Mouse (Mus musculus): ENCODE results near the gene Lasp1. TPM values are rescaled to one million over a fixed set of nuclear protein-coding genes. Genes with fewer than 3 reads are reported as not detected.

Gene Lasp1
- total and polyA plus RNA-seq, 2 experiments from 2014 or later = 137 to 187 TPM

DNA sequence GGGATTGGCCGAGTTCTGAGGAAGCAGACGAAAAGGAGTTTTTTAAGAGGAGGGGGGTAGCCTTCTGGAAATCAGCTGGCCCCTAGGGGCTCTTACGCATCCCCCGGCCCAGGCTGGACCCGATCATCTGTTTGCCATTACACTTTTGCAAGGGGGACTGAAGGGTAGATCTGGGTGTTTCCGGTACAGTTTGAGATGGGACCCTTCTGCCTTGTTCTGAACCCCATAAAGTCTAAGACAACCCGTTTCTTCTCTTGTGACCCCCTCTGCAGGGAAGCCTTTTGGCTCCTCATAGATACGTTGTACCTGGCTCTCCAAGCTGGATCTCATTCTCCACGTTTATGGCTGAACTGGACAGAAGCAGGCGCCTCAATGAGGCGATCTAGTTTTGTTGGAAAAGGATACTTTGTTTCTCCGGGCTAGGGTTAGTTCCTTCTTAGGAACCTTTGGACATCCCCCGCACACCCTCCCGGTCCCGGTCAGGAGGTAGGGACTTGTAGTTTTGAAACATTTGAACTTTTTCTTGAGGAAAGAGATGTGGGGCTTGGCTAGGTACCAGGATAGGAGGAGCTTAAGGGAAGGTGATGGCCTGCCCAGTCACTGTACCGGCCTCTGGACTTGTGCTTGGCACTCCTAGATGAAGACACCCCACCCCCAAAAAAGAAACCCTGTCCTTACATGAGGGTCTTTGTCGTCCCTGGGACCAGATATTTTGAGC, 2.0 kb downstream of the Lasp1 start:
- Histone ChIP-seq H3K9ac (replicated peaks; ENCODE audit: low read length) (peak overlapping the region; percentile 84), H3K27me3 (ENCODE audit: insufficient read depth, low read length) (no peaks in the 10 kb centered on the region), H3K9me3 (ENCODE audit: low read length) (no peaks in the 10 kb centered on the region), H3K4me3 (ENCODE audit: low read length) (peak overlapping the region; percentile 80), H3K4me2 (ENCODE audit: low read depth, low read length) (peak overlapping the region; percentile 76), H3K27ac (peak overlapping the region; percentile 93), H3K4me1 (ENCODE audit: insufficient read depth, low read length) (peaks cover 35% of the 10 kb centered on the region), H3K36me3 (ENCODE audit: insufficient read depth, low read length) (peaks cover 4% of the 10 kb centered on the region; the same call in 1 of the 2 replicates)
- DNase-seq (ENCODE audit: low spot score) (no peak), ATAC-seq (no peak)
- TF ChIP-seq CTCF (IDR thresholded peaks at IDR 0.05; ENCODE audit: low read depth) = no peak
- 5% methylated on average over 17 of the region's 17 CpGs for WGBS

DNA sequence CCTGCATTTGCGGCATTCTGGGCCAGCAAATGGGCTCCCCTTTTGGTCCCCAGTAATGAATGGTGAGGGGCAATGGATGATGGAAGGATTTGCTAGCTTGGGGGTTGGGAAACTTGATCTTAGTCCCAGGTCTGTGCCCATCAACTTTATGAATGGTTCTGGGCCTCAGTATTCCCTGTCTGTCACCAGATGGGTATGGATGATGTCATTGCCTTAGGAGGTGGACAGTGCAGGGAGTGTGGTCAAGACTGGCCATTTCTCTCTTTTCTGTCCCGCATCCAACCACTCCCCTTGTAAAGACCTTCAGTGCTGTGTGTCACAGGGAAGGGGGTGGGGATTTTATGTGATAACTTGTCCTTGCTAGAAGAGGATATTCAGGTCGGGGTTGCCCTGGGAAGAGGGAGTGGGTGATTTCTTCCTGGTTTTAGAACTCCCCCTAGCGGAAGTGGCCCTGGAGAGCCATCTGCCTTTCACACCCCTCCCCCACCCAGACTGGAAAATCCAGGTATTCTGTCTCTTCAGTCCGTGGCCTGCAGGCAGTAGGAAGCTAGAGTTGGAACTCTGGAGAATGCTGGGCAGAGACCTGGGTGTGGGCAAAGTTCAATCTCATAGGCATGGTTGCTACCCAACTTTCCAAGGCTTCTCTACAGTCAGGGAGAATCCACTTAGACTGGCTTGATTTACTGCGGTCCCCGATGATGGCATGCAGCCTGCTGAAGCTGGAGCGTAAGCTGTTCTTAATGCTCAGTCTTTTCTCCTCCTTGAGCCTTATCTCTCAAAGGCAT, 2.8 kb downstream of the Lasp1 start:
- H3K9me3 ChIP-seq (ENCODE audit: low read length) = no peaks in the 10 kb centered on the region
- peak; percentile 63 for TF ChIP-seq CTCF (IDR thresholded peaks at IDR 0.05; ENCODE audit: low read depth)
- H3K9ac ChIP-seq (replicated peaks; ENCODE audit: low read length) = peak overlapping the region; percentile 84
- peak overlapping the region; percentile 93 for H3K27ac ChIP-seq
- WGBS = 29% methylated on average over 8 of the region's 8 CpGs
- ATAC-seq (no peak), DNase-seq (ENCODE audit: low spot score) (peak; percentile 66)
- peaks cover 4% of the 10 kb centered on the region; the same call in 1 of the 2 replicates for H3K36me3 ChIP-seq (ENCODE audit: insufficient read depth, low read length)
- H3K4me2 ChIP-seq (ENCODE audit: low read depth, low read length) = peak overlapping the region; percentile 76
- H3K4me1 ChIP-seq (ENCODE audit: insufficient read depth, low read length) = peaks cover 43% of the 10 kb centered on the region
- H3K27me3 ChIP-seq (ENCODE audit: insufficient read depth, low read length) = no peaks in the 10 kb centered on the region
- peak overlapping the region; percentile 80 for H3K4me3 ChIP-seq (ENCODE audit: low read length)

DNA sequence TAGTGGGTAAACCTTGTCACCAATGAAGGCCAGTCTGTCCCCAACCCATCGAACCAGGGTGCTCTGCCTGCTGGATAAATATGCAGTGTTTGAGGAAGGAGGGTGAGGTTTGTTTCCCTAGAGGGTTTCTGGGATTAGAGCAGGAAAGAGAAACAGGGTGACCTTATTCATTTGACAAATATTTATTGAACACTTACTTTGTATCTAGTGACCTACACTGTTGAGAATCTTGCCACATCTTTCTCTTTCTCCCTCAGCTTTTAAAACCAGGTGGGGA, 3.3 kb downstream of the Lasp1 start:
- Histone ChIP-seq H3K9ac (replicated peaks; ENCODE audit: low read length) (peak overlapping the region; percentile 84; the same call in 1 of the 2 replicates), H3K27me3 (ENCODE audit: insufficient read depth, low read length) (no peaks in the 10 kb centered on the region), H3K4me2 (ENCODE audit: low read depth, low read length) (peak overlapping the region; percentile 76), H3K36me3 (ENCODE audit: insufficient read depth, low read length) (peaks cover 4% of the 10 kb centered on the region; the same call in 1 of the 2 replicates), H3K4me3 (ENCODE audit: low read length) (peak overlapping the region; percentile 80), H3K27ac (peak overlapping the region; percentile 60; the same call in 1 of the 2 replicates), H3K4me1 (ENCODE audit: insufficient read depth, low read length) (peaks cover 47% of the 10 kb centered on the region), H3K9me3 (ENCODE audit: low read length) (no peaks in the 10 kb centered on the region)
- WGBS = 59% methylated on average over 1 of the region's 1 CpGs
- DNase-seq (ENCODE audit: low spot score) (no peak), ATAC-seq (no peak)
- TF ChIP-seq CTCF (IDR thresholded peaks at IDR 0.05; ENCODE audit: low read depth) = no peak

DNA sequence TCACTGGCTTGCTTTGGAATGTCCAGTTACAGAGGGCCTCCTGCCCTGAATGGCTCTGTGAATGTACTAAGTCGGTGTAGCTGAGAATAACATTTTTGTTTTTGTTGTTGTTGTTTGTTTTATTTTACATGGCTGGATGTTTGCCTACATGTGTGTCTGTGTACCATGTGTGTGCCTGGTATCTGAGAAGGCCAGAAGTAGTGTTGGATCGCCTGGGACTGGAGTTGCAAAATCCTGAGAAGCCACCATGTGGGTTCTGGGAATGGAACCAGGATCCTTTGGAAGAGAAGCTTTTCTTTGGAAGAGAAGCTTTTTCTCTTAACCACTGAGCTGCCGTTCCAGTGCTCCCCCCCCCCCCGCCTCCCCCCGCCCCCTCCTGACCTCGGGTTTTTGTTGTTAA, 3.7 kb downstream of the Lasp1 start:
- Histone ChIP-seq H3K27ac (peak overlapping the region; percentile 60; the same call in 1 of the 2 replicates), H3K4me2 (ENCODE audit: low read depth, low read length) (peak overlapping the region; percentile 76), H3K9me3 (ENCODE audit: low read length) (no peaks in the 10 kb centered on the region), H3K4me3 (ENCODE audit: low read length) (no peak overlapping the region; the same call in 1 of the 2 replicates), H3K27me3 (ENCODE audit: insufficient read depth, low read length) (no peaks in the 10 kb centered on the region), H3K9ac (replicated peaks; ENCODE audit: low read length) (no peak overlapping the region; the same call in 1 of the 2 replicates), H3K4me1 (ENCODE audit: insufficient read depth, low read length) (peaks cover 47% of the 10 kb centered on the region), H3K36me3 (ENCODE audit: insufficient read depth, low read length) (peaks cover 4% of the 10 kb centered on the region; the same call in 1 of the 2 replicates)
- TF ChIP-seq CTCF (IDR thresholded peaks at IDR 0.05; ENCODE audit: low read depth) = no peak
- 41% methylated on average over 6 of the region's 6 CpGs for WGBS
- ATAC-seq = no peak
- no peak for DNase-seq (ENCODE audit: low spot score)

DNA sequence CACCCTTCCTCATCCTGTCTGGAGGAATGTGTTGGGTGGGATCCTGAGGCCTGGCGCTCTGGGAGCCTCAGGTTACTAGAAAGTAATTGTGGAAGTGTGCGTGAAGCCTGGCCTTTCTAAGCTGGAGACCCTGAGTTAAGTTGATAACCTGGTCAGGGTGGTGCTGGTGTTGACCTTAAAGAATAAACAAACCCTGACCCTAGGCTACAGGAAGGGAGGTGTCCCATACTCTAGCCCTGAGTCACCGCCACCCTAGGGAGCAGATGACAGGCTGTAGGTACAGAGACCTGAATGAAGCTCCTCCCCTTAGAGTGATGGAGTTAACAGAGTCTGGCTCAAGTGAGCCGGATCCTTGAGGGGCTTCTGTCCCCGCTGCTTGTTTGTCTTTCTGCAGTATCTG, 5.0 kb downstream of the Lasp1 start:
- Histone ChIP-seq H3K4me1 (ENCODE audit: insufficient read depth, low read length) (peaks cover 57% of the 10 kb centered on the region), H3K36me3 (ENCODE audit: insufficient read depth, low read length) (peaks cover 6% of the 10 kb centered on the region; the same call in 1 of the 2 replicates), H3K9ac (replicated peaks; ENCODE audit: low read length) (no peak overlapping the region), H3K4me3 (ENCODE audit: low read length) (no peak overlapping the region), H3K27ac (no peak overlapping the region), H3K4me2 (ENCODE audit: low read depth, low read length) (no peak overlapping the region), H3K9me3 (ENCODE audit: low read length) (no peaks in the 10 kb centered on the region), H3K27me3 (ENCODE audit: insufficient read depth, low read length) (no peaks in the 10 kb centered on the region)
- DNase-seq (ENCODE audit: low spot score) (no peak), ATAC-seq (no peak)
- TF ChIP-seq CTCF (IDR thresholded peaks at IDR 0.05; ENCODE audit: low read depth) = no peak
- WGBS = 74% methylated on average over 5 of the region's 5 CpGs

DNA sequence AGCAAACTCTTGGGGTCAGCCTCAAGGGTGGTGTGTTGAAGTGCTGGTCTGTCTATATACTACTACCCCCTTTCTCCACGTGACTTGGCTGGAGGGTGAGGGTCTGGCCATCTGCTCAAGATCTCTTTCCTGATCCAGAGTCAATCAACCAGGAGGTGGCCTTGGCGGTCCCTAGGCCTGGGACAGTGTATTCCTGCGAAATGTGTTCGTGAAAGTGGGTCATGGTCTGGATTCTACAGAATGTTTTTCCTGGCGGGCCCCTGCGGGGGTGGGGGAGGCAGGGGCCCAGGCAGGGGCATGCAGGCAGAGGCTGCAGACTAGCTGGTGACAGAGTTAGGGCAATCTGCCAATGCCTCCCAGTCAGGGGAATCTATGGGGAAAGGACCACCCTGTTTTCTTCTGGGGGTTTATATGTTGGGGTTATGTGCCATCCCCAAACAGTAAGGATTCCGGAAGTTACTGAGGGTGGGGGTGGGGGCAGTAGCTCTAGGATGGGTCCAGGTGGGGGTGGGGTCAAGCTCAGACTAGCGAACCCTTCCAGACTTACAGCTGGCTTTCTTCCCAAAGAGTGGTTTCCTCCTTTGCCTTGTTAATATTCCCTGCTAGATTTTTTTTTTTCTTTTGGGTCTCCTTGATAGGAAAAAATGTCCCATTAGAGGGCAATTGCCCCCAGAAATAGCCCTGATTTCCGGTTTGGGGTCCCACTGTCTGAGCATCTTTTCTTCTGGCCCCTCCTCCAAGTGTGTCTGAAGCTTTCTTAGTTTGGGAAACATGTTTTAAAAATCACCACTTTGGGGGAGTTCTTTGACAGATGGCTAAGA, 6.3 kb downstream of the Lasp1 start:
- Histone ChIP-seq H3K36me3 (ENCODE audit: insufficient read depth, low read length) (peaks cover 12% of the 10 kb centered on the region; the same call in 1 of the 2 replicates), H3K4me2 (ENCODE audit: low read depth, low read length) (peak overlapping the region; percentile 44), H3K27ac (peak overlapping the region; percentile 82), H3K9ac (replicated peaks; ENCODE audit: low read length) (no peak overlapping the region; the same call in 1 of the 2 replicates), H3K4me3 (ENCODE audit: low read length) (no peak overlapping the region; the same call in 1 of the 2 replicates), H3K4me1 (ENCODE audit: insufficient read depth, low read length) (peaks cover 67% of the 10 kb centered on the region), H3K27me3 (ENCODE audit: insufficient read depth, low read length) (no peaks in the 10 kb centered on the region), H3K9me3 (ENCODE audit: low read length) (no peaks in the 10 kb centered on the region)
- no peak for TF ChIP-seq CTCF (IDR thresholded peaks at IDR 0.05; ENCODE audit: low read depth)
- WGBS = 10% methylated on average over 9 of the region's 9 CpGs
- peak; percentile 55 for ATAC-seq
- peak; percentile 75 for DNase-seq (ENCODE audit: low spot score)

Data from hindbrain, postnatal 0 days (tissue).